Mouse (Mus musculus) MEL (cell line): ENCODE measurements around the gene Harbi1.

ENCODE experiments used
- EP300 ChIP-seq, 2 experiments: IDR thresholded peaks; 2 replicates each; pipeline ENCODE4 v1.6.1; 2011; ENCODE audit warnings: improper control_type of control experiment in 2 of 2, low read length in 2 of 2, low read depth in 1 of 2, mild to moderate bottlenecking in 1 of 2
- MYC ChIP-seq: IDR thresholded peaks from 2 replicates; pipeline ENCODE4 v1.6.1; 2011; ENCODE audit warnings: low read depth, mild to moderate bottlenecking, low read length, improper control_type of control experiment, moderate library complexity
- POLR2A ChIP-seq, 2 experiments: IDR thresholded peaks; 2 replicates each; pipeline ENCODE4 v1.6.1; 2011 to 2012; ENCODE audit warnings: low read length in 2 of 2, mild to moderate bottlenecking in 2 of 2, control low read depth in 1 of 2, improper control_type of control experiment in 1 of 2, low read depth in 1 of 2, moderate library complexity in 1 of 2; ENCODE audit not compliant: control insufficient read depth in 1 of 2, insufficient read depth in 1 of 2, poor library complexity in 1 of 2
- USF1 ChIP-seq: IDR thresholded peaks from 2 replicates; pipeline ENCODE4 v1.6.1; 2014; ENCODE audit warnings: low read depth, mild to moderate bottlenecking, inconsistent platforms, low read length, improper control_type of control experiment, moderate library complexity
- ZMIZ1 ChIP-seq: IDR thresholded peaks from 2 replicates; pipeline ENCODE4 v1.6.1; 2012; ENCODE audit warnings: low read depth, mild to moderate bottlenecking, inconsistent platforms, low read length, improper control_type of control experiment, moderate library complexity

GRCm38 (mm10) chr2:91714921-91715320 lies 4.3 kb downstream of the Harbi1 start:
- no peak for TF ChIP-seq USF1
- no peak for TF ChIP-seq EP300 (IDR thresholded peaks at IDR 0.05; ENCODE audit: low read depth in 1 of 2, low read length in 2 of 2)
- no peak for TF ChIP-seq MYC
- no peak for TF ChIP-seq ZMIZ1
- no peak for TF ChIP-seq POLR2A (IDR thresholded peaks at IDR 0.05; ENCODE audit: control insufficient read depth in 1 of 2, insufficient read depth in 1 of 2, low read depth in 1 of 2, low read length in 2 of 2, poor library complexity in 1 of 2)
